21 mouse cellular contexts compared by ENCODE assay signal in the genomic region with DNA sequence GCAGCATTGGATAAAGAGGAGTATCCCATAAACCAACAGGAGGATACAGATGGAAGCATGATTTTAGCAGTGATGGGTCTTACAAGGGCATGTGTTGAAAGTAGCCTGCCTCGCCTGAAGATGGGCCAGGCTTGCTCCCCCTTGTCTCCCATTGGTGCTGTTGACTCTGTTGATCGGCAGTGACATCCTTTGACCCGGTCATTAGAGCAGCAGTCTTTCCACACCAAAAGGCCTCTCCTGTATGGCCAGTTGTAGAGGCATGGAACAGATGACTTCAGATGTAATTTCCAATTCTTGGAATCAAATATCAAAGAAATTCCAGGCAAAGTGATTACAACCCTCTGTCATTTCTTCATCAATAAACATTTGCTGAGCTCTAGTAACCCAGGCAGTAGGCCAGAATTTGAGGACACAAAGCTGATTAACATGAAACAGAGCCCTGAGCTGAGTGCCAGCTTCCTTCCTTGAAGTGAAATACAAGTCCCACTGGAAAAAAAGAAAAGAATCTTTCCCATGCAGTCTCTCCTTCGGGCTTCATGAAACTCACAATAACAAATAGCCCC.
DNase-seq lines count a peak whose midpoint lies in the region; ATAC-seq and TF ChIP-seq lines count a peak whose summit lies in the region.
"Had no signal": no experiment of that assay in that cellular context is flagged by ENCODE, and none has a peak within 500 bp of the region (broad histone marks: within the 10 kb centered on the region; RNA-seq: fewer than 3 reads in every experiment).

No protein-coding gene starts in this region.

- no peaks in the 10 kb centered on the region for H3K27me3 ChIP-seq in heart, embryonic 14.5 days (ENCODE audit: control insufficient read depth, insufficient read depth, low read length)
- H3K27me3 ChIP-seq in liver, adult 2 months (ENCODE audit: control insufficient read depth, insufficient read depth, low read length), result no peaks in the 10 kb centered on the region
- H3K27me3 ChIP-seq in liver, embryonic 11.5 days (replicated peaks; ENCODE audit: control insufficient read depth, insufficient read depth, low read length), result no peaks in the 10 kb centered on the region
- no peaks in the 10 kb centered on the region for H3K27me3 ChIP-seq in lung, embryonic 14.5 days (ENCODE audit: insufficient read depth, low read length)
- H3K27me3 ChIP-seq: embryonic facial prominence, embryonic 15.5 days; hindbrain, embryonic 12.5 days; neural tube, embryonic 13.5 days; Patski had no signal

- H3K27ac ChIP-seq in heart, embryonic 14.5 days (replicated peaks in 1 of 2; ENCODE audit: control insufficient read depth in 1 of 2, insufficient read depth in 1 of 2, low read depth in 2 of 2, low read length in 2 of 2), result peak overlapping the region; percentile 9 to 12; a peak in 1 of 4 replicates
- peak overlapping the region; percentile 51; the same call in 1 of the 2 replicates for H3K27ac ChIP-seq in liver, adult 2 months (replicated peaks; ENCODE audit: insufficient read depth, low read depth, low read length)
- no peak overlapping the region for H3K27ac ChIP-seq in liver, embryonic 11.5 days (ENCODE audit: low read depth, low read length)
- no peak overlapping the region for H3K27ac ChIP-seq in lung, embryonic 14.5 days (ENCODE audit: low read depth)
- H3K27ac ChIP-seq: embryonic facial prominence, embryonic 15.5 days; forebrain, embryonic 10.5 days; hindbrain, embryonic 12.5 days; kidney, postnatal 0 days; layer of hippocampus, adult 2 months; midbrain, embryonic 10.5 days; neural tube, embryonic 13.5 days had no signal

- no peak overlapping the region for H3K4me3 ChIP-seq in heart, embryonic 14.5 days (ENCODE audit: control insufficient read depth in 1 of 2, insufficient read depth in 1 of 2, low read depth in 1 of 2, low read length in 2 of 2)
- no peak overlapping the region for H3K4me3 ChIP-seq in liver, adult 2 months (ENCODE audit: insufficient read depth, low read depth, low read length)
- no peak overlapping the region for H3K4me3 ChIP-seq in liver, embryonic 11.5 days (ENCODE audit: low read depth, low read length)
- no peak overlapping the region for H3K4me3 ChIP-seq in lung, embryonic 14.5 days (ENCODE audit: low read depth, low read length)
- H3K4me3 ChIP-seq: embryonic facial prominence, embryonic 15.5 days; forebrain, embryonic 10.5 days; hindbrain, embryonic 12.5 days; layer of hippocampus, adult 2 months; midbrain, embryonic 10.5 days; neural tube, embryonic 13.5 days had no signal

- no peak for DNase-seq in heart, postnatal 14 days
- peak; percentile 99 for DNase-seq in liver, adult 2 months (ENCODE audit: extremely low read depth, low read depth, low spot score)
- no peak for DNase-seq in liver, embryonic 11.5 days (ENCODE audit: low spot score)
- peak; percentile 63 for DNase-seq in lung, embryonic 14.5 days
- peak; percentile 86 for DNase-seq in lung, postnatal 36 days
- no peak for DNase-seq in gastrocnemius, adult 18-20 months (ENCODE audit: low spot score)
- DNase-seq in adipocyte (ENCODE audit: low spot score), result no peak
- DNase-seq: adrenal gland, postnatal 25 days; cerebellum, adult 8-10 months; thymus, postnatal 14 days had no signal

- TF ChIP-seq POLR2A in liver, adult 2 months (IDR thresholded peaks at IDR 0.05; ENCODE audit: extremely low read depth, insufficient read depth, low read length), result no peak

- WGBS in heart, embryonic 14.5 days, result 60% methylated on average over 4 of the region's 4 CpGs
- WGBS in liver, adult 2 months, result 19% methylated on average over 4 of the region's 4 CpGs
- 82% methylated on average over 4 of the region's 4 CpGs for WGBS in liver, embryonic 11.5 days
- 63% methylated on average over 4 of the region's 4 CpGs for WGBS in lung, embryonic 14.5 days

- H3K36me3 ChIP-seq in heart, embryonic 14.5 days (ENCODE audit: control insufficient read depth, insufficient read depth, low read length), result no peaks in the 10 kb centered on the region
- no peaks in the 10 kb centered on the region for H3K36me3 ChIP-seq in liver, adult 2 months (ENCODE audit: control insufficient read depth, insufficient read depth, low read length)
- H3K36me3 ChIP-seq in liver, embryonic 11.5 days (ENCODE audit: control insufficient read depth, insufficient read depth, low read length), result no peaks in the 10 kb centered on the region
- no peaks in the 10 kb centered on the region for H3K36me3 ChIP-seq in lung, embryonic 14.5 days (ENCODE audit: insufficient read depth)
- H3K36me3 ChIP-seq: embryonic facial prominence, embryonic 15.5 days; forebrain, embryonic 10.5 days; hindbrain, embryonic 12.5 days; midbrain, embryonic 10.5 days; neural tube, embryonic 13.5 days had no signal

- H3K4me2 ChIP-seq in heart, embryonic 14.5 days (ENCODE audit: low read length), result no peak overlapping the region
- no peak overlapping the region for H3K4me2 ChIP-seq in liver, embryonic 11.5 days
- no peak overlapping the region for H3K4me2 ChIP-seq in lung, embryonic 14.5 days
- H3K4me2 ChIP-seq: embryonic facial prominence, embryonic 15.5 days; hindbrain, embryonic 12.5 days; neural tube, embryonic 13.5 days had no signal

- intact Hi-C loops in heart, postnatal 14 days (cut with DNase I), result no loop called here

- TF ChIP-seq CTCF in liver, adult 2 months (IDR thresholded peaks at IDR 0.05; ENCODE audit: low read depth, low read length), result no peak
- TF ChIP-seq CTCF in lung, embryonic 14.5 days (IDR thresholded peaks at IDR 0.05; ENCODE audit: low read depth), result no peak

- H3K4me1 ChIP-seq in heart, embryonic 14.5 days (ENCODE audit: control insufficient read depth in 2 of 2, insufficient read depth in 2 of 2, low read length in 2 of 2), result peaks cover 13 to 29% of the 10 kb centered on the region in 2 experiments
- H3K4me1 ChIP-seq in liver, adult 2 months (ENCODE audit: control insufficient read depth, insufficient read depth, low read length), result peaks cover 12% of the 10 kb centered on the region
- no peaks in the 10 kb centered on the region for H3K4me1 ChIP-seq in liver, embryonic 11.5 days (replicated peaks; ENCODE audit: control insufficient read depth, insufficient read depth, low read length)
- peaks cover 7% of the 10 kb centered on the region; the same call in 1 of the 2 replicates for H3K4me1 ChIP-seq in lung, embryonic 14.5 days (ENCODE audit: insufficient read depth)
- H3K4me1 ChIP-seq: embryonic facial prominence, embryonic 15.5 days; forebrain, embryonic 10.5 days; hindbrain, embryonic 12.5 days; neural tube, embryonic 13.5 days had no signal

- H3K9me3 ChIP-seq in heart, embryonic 14.5 days (ENCODE audit: control insufficient read depth, low read length), result no peaks in the 10 kb centered on the region
- no peaks in the 10 kb centered on the region for H3K9me3 ChIP-seq in liver, embryonic 11.5 days (ENCODE audit: control insufficient read depth, low read length)
- no peaks in the 10 kb centered on the region for H3K9me3 ChIP-seq in lung, embryonic 14.5 days (ENCODE audit: low read depth, low read length)
- H3K9me3 ChIP-seq: embryonic facial prominence, embryonic 15.5 days; forebrain, embryonic 10.5 days; hindbrain, embryonic 12.5 days; midbrain, embryonic 10.5 days; neural tube, embryonic 13.5 days had no signal

- no peak overlapping the region for H3K9ac ChIP-seq in heart, embryonic 14.5 days (ENCODE audit: low read length)
- H3K9ac ChIP-seq in liver, adult 2 months (ENCODE audit: low read depth, low read length), result peak overlapping the region; percentile 34; the same call in 1 of the 2 replicates
- no peak overlapping the region for H3K9ac ChIP-seq in liver, embryonic 11.5 days (ENCODE audit: low read depth, low read length)
- H3K9ac ChIP-seq in lung, embryonic 14.5 days, result no peak overlapping the region
- H3K9ac ChIP-seq: embryonic facial prominence, embryonic 15.5 days; hindbrain, embryonic 12.5 days; neural tube, embryonic 13.5 days had no signal

- ATAC-seq in heart, embryonic 14.5 days (ENCODE audit: insufficient number of reproducible peaks, insufficient read depth, low FRiP score, low read depth), result no peak
- no peak for ATAC-seq in liver, embryonic 11.5 days (replicated peaks; ENCODE audit: low FRiP score)
- no peak for ATAC-seq in lung, embryonic 14.5 days (ENCODE audit: insufficient read depth)
- ATAC-seq: activated CD4-positive, CD25-positive, alpha-beta regulatory T cell, adult 4 months; intestine, embryonic 16.5 days; Patski had no signal

- H3K79me2 ChIP-seq in liver, adult 2 months (ENCODE audit: control insufficient read depth, insufficient read depth, low read length), result no peaks in the 10 kb centered on the region

Comparison
In these comparisons a context has a peak if more than half of its experiments do, and no peak if none do; other contexts are left out.
1. H3K27ac ChIP-seq: peak in heart, embryonic 14.5 days (2 of 2) and liver, adult 2 months (single experiment); none in liver, embryonic 11.5 days (single experiment) and lung, embryonic 14.5 days (single experiment).
2. DNase-seq: peak in liver, adult 2 months (single experiment), lung, embryonic 14.5 days (single experiment) and lung, postnatal 36 days (single experiment); none in heart, postnatal 14 days (0 of 2), liver, embryonic 11.5 days (single experiment), gastrocnemius, adult 18-20 months (single experiment) and adipocyte (single experiment).